Comparison of ENCODE assay signal across 20 mouse cellular contexts in genomic region chr16:66643606-66644005, GRCm38 (mm10).
DNase-seq lines count a peak whose midpoint lies in the region; ATAC-seq and TF ChIP-seq lines count a peak whose summit lies in the region.
"Had no signal": no experiment of that assay in that cellular context is flagged by ENCODE, and none has a peak within 500 bp of the region (broad histone marks: within the 10 kb centered on the region; RNA-seq: fewer than 3 reads in every experiment).

No protein-coding gene starts in this region.

- H3K4me1 ChIP-seq in lung, embryonic 16.5 days (replicated peaks; ENCODE audit: control insufficient read depth, insufficient read depth, low read length), result no peaks in the 10 kb centered on the region
- no peaks in the 10 kb centered on the region for H3K4me1 ChIP-seq in embryonic fibroblast, embryonic 13.5 days (ENCODE audit: control insufficient read depth, insufficient read depth, low read length)
- H3K4me1 ChIP-seq: forebrain, embryonic 12.5 days; heart, embryonic 12.5 days; hindbrain, embryonic 10.5 days; hindbrain, embryonic 15.5 days had no signal

- intact Hi-C loops in left cerebral cortex, postnatal 4 days (cut with DNase I), result no loop called here
- intact Hi-C loops in left cerebral cortex, postnatal 10 days (cut with DNase I), result no loop called here

- DNase-seq in cerebellum, postnatal 10 days, result peak; percentile 47 to 50
- DNase-seq in cerebellum, adult 9-11 months, result no peak
- peak; percentile 7 for DNase-seq in left cerebral cortex, postnatal 4 days
- no peak for DNase-seq in left cerebral cortex, postnatal 10 days (ENCODE audit: extremely low spot score in 1 of 2, low spot score in 2 of 2)
- DNase-seq in lung, postnatal 14 days, result no peak
- DNase-seq in testis, postnatal 10 days (ENCODE audit: low spot score), result no peak
- DNase-seq: adrenal gland, adult 8-10 months; adrenal gland, postnatal 36 days; cerebellum, adult 11-12 months; cerebellum, adult 9-10 months; gastrocnemius, adult 2 months; gastrocnemius, postnatal 25 days had no signal

- no peaks in the 10 kb centered on the region for H3K36me3 ChIP-seq in lung, embryonic 16.5 days (ENCODE audit: control insufficient read depth, insufficient read depth, low read length)
- H3K36me3 ChIP-seq: forebrain, embryonic 12.5 days; heart, embryonic 12.5 days; hindbrain, embryonic 10.5 days; hindbrain, embryonic 15.5 days had no signal

- peak; percentile 52; the same call in 1 of the 2 replicates for ATAC-seq in lung, embryonic 16.5 days (ENCODE audit: low read depth)
- ATAC-seq: forebrain, embryonic 16.5 days; inflammation-experienced regulatory T-cells, adult 6 months had no signal

- H3K27ac ChIP-seq in lung, embryonic 16.5 days (ENCODE audit: low read length), result no peak overlapping the region
- H3K27ac ChIP-seq in embryonic fibroblast, embryonic 13.5 days (ENCODE audit: insufficient read depth, low read length), result peak overlapping the region; percentile 51
- H3K27ac ChIP-seq: forebrain, embryonic 12.5 days; gastrocnemius, adult 2 months; hindbrain, embryonic 10.5 days; hindbrain, embryonic 15.5 days had no signal

- H3K4me3 ChIP-seq in lung, embryonic 16.5 days (ENCODE audit: low read length), result no peak overlapping the region
- H3K4me3 ChIP-seq in embryonic fibroblast, embryonic 13.5 days (ENCODE audit: insufficient read depth, low read length), result no peak overlapping the region
- H3K4me3 ChIP-seq: forebrain, embryonic 12.5 days; gastrocnemius, adult 2 months; heart, embryonic 12.5 days; hindbrain, embryonic 10.5 days; hindbrain, embryonic 15.5 days had no signal

- WGBS in lung, embryonic 16.5 days, result 39% methylated on average over 4 of the region's 4 CpGs

- TF ChIP-seq POLR2A in embryonic fibroblast, embryonic 13.5 days (IDR thresholded peaks at IDR 0.05; ENCODE audit: low read depth, low read length), result no peak

- no peak overlapping the region for H3K9ac ChIP-seq in lung, embryonic 16.5 days (ENCODE audit: low read length)
- H3K9ac ChIP-seq: forebrain, embryonic 12.5 days; heart, embryonic 12.5 days; hindbrain, embryonic 15.5 days had no signal

- no peaks in the 10 kb centered on the region for H3K9me3 ChIP-seq in lung, embryonic 16.5 days (ENCODE audit: control insufficient read depth, low read length)
- H3K9me3 ChIP-seq: forebrain, embryonic 12.5 days; heart, embryonic 12.5 days; hindbrain, embryonic 10.5 days; hindbrain, embryonic 15.5 days had no signal

- no peaks in the 10 kb centered on the region for H3K27me3 ChIP-seq in lung, embryonic 16.5 days (ENCODE audit: control insufficient read depth, insufficient read depth, low read depth, low read length)
- H3K27me3 ChIP-seq: forebrain, embryonic 12.5 days; heart, embryonic 12.5 days; hindbrain, embryonic 15.5 days had no signal

- no peak overlapping the region for H3K4me2 ChIP-seq in lung, embryonic 16.5 days (ENCODE audit: low read depth, low read length)
- H3K4me2 ChIP-seq: forebrain, embryonic 12.5 days; heart, embryonic 12.5 days; hindbrain, embryonic 15.5 days had no signal

- no peak for TF ChIP-seq CTCF in embryonic fibroblast, embryonic 13.5 days (IDR thresholded peaks at IDR 0.05; ENCODE audit: borderline replicate concordance, insufficient read depth, low read length)

Comparison
In these comparisons a context has a peak if more than half of its experiments do, and no peak if none do; other contexts are left out.
1. DNase-seq: peak in cerebellum, postnatal 10 days (2 of 2) and left cerebral cortex, postnatal 4 days (single experiment); none in cerebellum, adult 9-11 months (single experiment), left cerebral cortex, postnatal 10 days (0 of 2), lung, postnatal 14 days (single experiment) and testis, postnatal 10 days (single experiment).